Mouse (Mus musculus) embryo, embryonic 11 days (tissue): Measurements from ENCODE around the gene Ypel4.

Experiments
- DNase-seq: peaks from one replicate; pipeline ENCODE4 v3.0.0-alpha.2; 2015

Gene Ypel4

GRCm38 (mm10) chr2:84762295-84762694, 28.4 kb downstream of the Ypel4 start:
- no peak for DNase-seq

GRCm38 (mm10) chr2:84762818-84763217, 29.0 kb downstream of the Ypel4 start:
- no peak for DNase-seq

- DNase-seq, result no peak
These were observed 36.6 kb downstream of the Ypel4 start for GRCm38 (mm10) chr2:84770501-84770900.

GRCm38 (mm10) chr2:84772454-84772853, 38.6 kb downstream of the Ypel4 start:
- no peak for DNase-seq

- no peak for DNase-seq
These were observed 39.3 kb downstream of the Ypel4 start for GRCm38 (mm10) chr2:84773195-84773594.

- peak; percentile 90 for DNase-seq
These were observed 40.9 kb downstream of the Ypel4 start for GRCm38 (mm10) chr2:84774751-84775150.

- DNase-seq, result peak; percentile 27
These were observed 41.4 kb downstream of the Ypel4 start, which contains the start of gene Serping1 for GRCm38 (mm10) chr2:84775241-84775640. Serping1 (minus strand) TSS chr2:84775444.

GRCm38 (mm10) chr2:84775665-84776064, 41.8 kb downstream of the Ypel4 start:
- no peak for DNase-seq

- DNase-seq, result no peak
These were observed 43.8 kb downstream of the Ypel4 start for GRCm38 (mm10) chr2:84777706-84778105.

GRCm38 (mm10) chr2:84779210-84779609, 45.4 kb downstream of the Ypel4 start:
- DNase-seq, result peak; percentile 36

- DNase-seq, result no peak
These were observed 49.5 kb downstream of the Ypel4 start for GRCm38 (mm10) chr2:84783315-84783714.

GRCm38 (mm10) chr2:84783840-84784566, 50.1 kb downstream of the Ypel4 start:
- no peak for DNase-seq
